Mouse (Mus musculus) hindbrain, postnatal 0 days (tissue): ENCODE measurements at regions not wholly inside any gene's neighbourhood (a gene's known extent, or its start where the extent isn't known, plus 50 kb on each side); places are given as distances from the start of the nearest gene placed in this dataset.

ENCODE experiments used
- ATAC-seq: fragments of 200-750 bp; cut with Nextera tagmentation; 2 replicates; pipeline ENCODE4 v1.8.0; 2017; ENCODE audit warnings: mild to moderate bottlenecking, moderate TSS enrichment, moderate library complexity
- DNase-seq: peaks from one replicate; pipeline ENCODE4 v3.0.0-alpha.2; 2015; ENCODE audit warnings: low spot score
- H3K27ac ChIP-seq: fragments of 300-500 bp; sonication (generic); 2 replicates; pipeline ENCODE4 v1.5.1; 2014; ENCODE audit warnings: mild to moderate bottlenecking
- H3K27me3 ChIP-seq: fragments of 300-500 bp; sonication (generic); 2 replicates; pipeline ENCODE4 v1.6.1; 2014; ENCODE audit warnings: low read length, mixed read lengths; ENCODE audit not compliant: insufficient read depth
- H3K36me3 ChIP-seq: fragments of 300-500 bp; sonication (generic); 2 replicates; pipeline ENCODE4 v1.6.1; 2014; ENCODE audit warnings: low read length, mixed read lengths; ENCODE audit not compliant: insufficient read depth
- H3K4me1 ChIP-seq: fragments of 300-500 bp; sonication (generic); 2 replicates; pipeline ENCODE4 v1.6.1; 2014; ENCODE audit warnings: antibody characterized with exemption, low read length, mixed read lengths; ENCODE audit not compliant: insufficient read depth
- H3K4me2 ChIP-seq: fragments of 300-500 bp; sonication (generic); 2 replicates; pipeline ENCODE4 v1.6.1; 2014; ENCODE audit warnings: low read depth, mild to moderate bottlenecking, low read length, moderate library complexity, mixed read lengths
- H3K4me3 ChIP-seq: fragments of 300-500 bp; sonication (generic); 2 replicates; pipeline ENCODE4 v1.5.1; 2014; ENCODE audit warnings: low read length
- H3K9ac ChIP-seq: fragments of 300-500 bp; sonication (generic); replicated peaks from 2 replicates; pipeline ENCODE4 v1.6.1; 2014; ENCODE audit warnings: mild to moderate bottlenecking, low read length, moderate library complexity, mixed read lengths
- H3K9me3 ChIP-seq: fragments of 300-500 bp; sonication (generic); 2 replicates; pipeline ENCODE4 v1.6.1; 2016; ENCODE audit warnings: low read length, mixed read lengths
- CTCF ChIP-seq: IDR thresholded peaks from 2 replicates; pipeline ENCODE4 v1.5.1; 2016; ENCODE audit warnings: antibody characterized with exemption, control low read depth, low read depth
- whole genome bisulfite sequencing: fragments of 180-500 bp; shearing (Covaris S2); extraction: QIAGEN DNeasy Blood & Tissue Kit; methylation state at CpG from one replicate; pipeline ENCODE4 v1.1.7; 2014; 5-methylcytosine and 5-hydroxymethylcytosine counted together

GRCm38 (mm10) chr10:119026291-119026690 is 156.3 kb upstream of the Dyrk2 start:
- WGBS = 57% methylated on average over 4 of the region's 4 CpGs
- H3K9me3 ChIP-seq = no peaks in the 10 kb centered on the region

GRCm38 (mm10) chr10:119024425-119024824 is 154.4 kb upstream of the Dyrk2 start:
- H3K9me3 ChIP-seq = no peaks in the 10 kb centered on the region
- no peak for ATAC-seq
- no peak overlapping the region for H3K27ac ChIP-seq
- no peak overlapping the region for H3K9ac ChIP-seq
- no peak overlapping the region for H3K4me3 ChIP-seq
- no peak overlapping the region for H3K4me2 ChIP-seq
- H3K27me3 ChIP-seq = no peaks in the 10 kb centered on the region
- H3K4me1 ChIP-seq = no peaks in the 10 kb centered on the region
- DNase-seq = no peak
- H3K36me3 ChIP-seq = no peaks in the 10 kb centered on the region
- 72% methylated on average over 9 of the region's 9 CpGs for WGBS
- no peak for TF ChIP-seq CTCF

More at GRCm38 (mm10) chr10:119026291-119026690, 156.3 kb upstream of the Dyrk2 start:
- TF ChIP-seq CTCF = no peak
- Histone ChIP-seq H3K27me3 (no peaks in the 10 kb centered on the region), H3K27ac (no peak overlapping the region), H3K36me3 (no peaks in the 10 kb centered on the region), H3K9ac (no peak overlapping the region), H3K4me3 (no peak overlapping the region), H3K4me2 (no peak overlapping the region), H3K4me1 (no peaks in the 10 kb centered on the region)
- DNase-seq = no peak
- ATAC-seq = no peak

DNA sequence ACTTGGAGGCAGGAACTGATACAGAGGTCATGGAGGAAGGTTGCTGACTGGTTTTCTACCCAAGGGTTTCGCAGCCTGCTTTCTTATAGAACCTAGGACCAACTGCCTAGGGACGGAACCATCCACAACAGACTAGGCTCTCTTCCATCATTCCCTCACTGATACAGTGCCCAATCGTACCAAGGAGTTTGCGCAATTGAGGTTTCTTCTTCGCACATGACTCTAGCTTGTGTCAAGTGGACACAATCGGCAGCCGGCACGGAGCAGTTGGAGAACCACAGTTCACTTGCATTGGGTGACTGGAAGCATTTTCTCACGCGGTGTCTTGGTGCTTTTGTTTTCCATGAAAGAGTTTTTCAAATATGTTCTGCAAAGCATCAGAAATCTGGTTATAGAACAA is 149.1 kb upstream of the Dyrk2 start:
- ATAC-seq (no peak), DNase-seq (no peak)
- no peaks in the 10 kb centered on the region for H3K36me3 ChIP-seq
- no peak overlapping the region for H3K4me2 ChIP-seq
- H3K9me3 ChIP-seq = no peaks in the 10 kb centered on the region
- no peaks in the 10 kb centered on the region; the same call in 1 of the 2 replicates for H3K4me1 ChIP-seq
- no peak overlapping the region for H3K4me3 ChIP-seq
- no peak overlapping the region for H3K27ac ChIP-seq
- H3K9ac ChIP-seq = no peak overlapping the region
- no peaks in the 10 kb centered on the region for H3K27me3 ChIP-seq
- WGBS = 95% methylated on average over 10 of the region's 10 CpGs
- no peak for TF ChIP-seq CTCF

GRCm38 (mm10) chr10:119018490-119018889 is 148.5 kb upstream of the Dyrk2 start:
- Histone ChIP-seq H3K27ac (no peak overlapping the region), H3K27me3 (no peaks in the 10 kb centered on the region), H3K9ac (no peak overlapping the region), H3K9me3 (no peaks in the 10 kb centered on the region), H3K4me1 (no peaks in the 10 kb centered on the region; the same call in 1 of the 2 replicates), H3K4me3 (no peak overlapping the region), H3K36me3 (no peaks in the 10 kb centered on the region), H3K4me2 (no peak overlapping the region)
- ATAC-seq (no peak), DNase-seq (no peak)
- 90% methylated on average over 4 of the region's 4 CpGs for WGBS
- TF ChIP-seq CTCF = no peak

DNA sequence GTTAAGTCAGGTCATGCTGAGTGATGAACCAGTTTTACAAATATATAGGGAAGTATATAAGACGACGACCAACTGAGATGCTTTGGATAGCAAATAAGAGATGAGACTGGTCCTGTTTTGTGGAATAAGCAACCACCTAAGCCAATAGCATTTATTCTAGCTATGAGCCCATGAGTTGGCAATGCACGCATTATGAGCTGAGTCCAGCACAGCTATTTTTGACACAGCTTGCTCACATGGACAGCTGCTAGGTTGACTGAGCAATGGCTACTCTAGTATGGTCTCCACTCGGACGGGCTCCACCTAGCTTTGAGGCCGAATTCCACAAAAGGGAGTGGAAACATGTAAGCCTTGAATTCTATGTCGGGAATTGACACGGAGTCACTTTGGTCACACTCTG is 146.1 kb upstream of the Dyrk2 start:
- ATAC-seq = no peak
- 87% methylated on average over 8 of the region's 8 CpGs for WGBS

GRCm38 (mm10) chr10:119015311-119016055 is 145.5 kb upstream of the Dyrk2 start:
- Histone ChIP-seq H3K36me3 (no peaks in the 10 kb centered on the region), H3K9me3 (no peaks in the 10 kb centered on the region), H3K27ac (no peak overlapping the region), H3K27me3 (no peaks in the 10 kb centered on the region), H3K9ac (no peak overlapping the region), H3K4me1 (no peaks in the 10 kb centered on the region; the same call in 1 of the 2 replicates), H3K4me2 (no peak overlapping the region), H3K4me3 (no peak overlapping the region)
- no peak for TF ChIP-seq CTCF
- 63% methylated on average over 16 of the region's 16 CpGs for WGBS
- ATAC-seq (no peak), DNase-seq (peak; percentile 45)

More for the DNA sequence above, 146.1 kb upstream of the Dyrk2 start:
- H3K4me1 ChIP-seq = no peaks in the 10 kb centered on the region; the same call in 1 of the 2 replicates
- TF ChIP-seq CTCF = no peak
- H3K4me3 ChIP-seq = no peak overlapping the region
- no peak overlapping the region for H3K9ac ChIP-seq
- no peak for DNase-seq
- no peak overlapping the region for H3K27ac ChIP-seq
- H3K4me2 ChIP-seq = no peak overlapping the region
- H3K9me3 ChIP-seq = no peaks in the 10 kb centered on the region
- no peaks in the 10 kb centered on the region for H3K36me3 ChIP-seq
- H3K27me3 ChIP-seq = no peaks in the 10 kb centered on the region

DNA sequence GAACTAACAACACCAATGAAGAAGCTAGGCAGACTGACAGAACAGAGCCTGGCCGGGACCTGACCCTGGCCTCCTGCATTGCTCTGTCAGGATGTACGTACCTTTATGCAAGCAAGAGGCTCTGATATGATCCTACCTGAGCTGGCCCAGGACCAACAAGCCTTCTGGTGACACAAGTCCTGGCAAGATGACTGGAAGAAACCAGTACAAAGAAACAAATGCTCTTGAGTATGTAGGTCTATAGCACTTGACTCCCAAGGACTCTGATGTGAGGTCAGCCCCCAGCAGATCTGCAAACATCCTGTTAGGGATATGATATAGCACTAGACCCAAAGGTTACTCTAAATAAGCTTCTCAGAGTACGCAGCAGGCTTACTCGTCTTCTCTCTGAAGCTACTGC is 144.7 kb upstream of the Dyrk2 start:
- no peak overlapping the region for H3K27ac ChIP-seq
- ATAC-seq = no peak
- H3K4me3 ChIP-seq = no peak overlapping the region
- TF ChIP-seq CTCF = no peak
- no peaks in the 10 kb centered on the region for H3K36me3 ChIP-seq
- 94% methylated on average over 4 of the region's 4 CpGs for WGBS
- H3K27me3 ChIP-seq = no peaks in the 10 kb centered on the region
- no peak for DNase-seq
- no peaks in the 10 kb centered on the region for H3K9me3 ChIP-seq
- no peaks in the 10 kb centered on the region; the same call in 1 of the 2 replicates for H3K4me1 ChIP-seq
- no peak overlapping the region for H3K4me2 ChIP-seq
- H3K9ac ChIP-seq = no peak overlapping the region
